Mouse (Mus musculus) urinary bladder, postnatal 36 days (tissue): Measurements from ENCODE around the gene Elavl4.

ENCODE experiments used
- DNase-seq, 2 experiments: peaks; one replicate each; pipeline ENCODE4 v3.0.0; 2022; ENCODE audit warnings: low spot score in 2 of 2, mixed read lengths in 1 of 2

Gene Elavl4

DNA sequence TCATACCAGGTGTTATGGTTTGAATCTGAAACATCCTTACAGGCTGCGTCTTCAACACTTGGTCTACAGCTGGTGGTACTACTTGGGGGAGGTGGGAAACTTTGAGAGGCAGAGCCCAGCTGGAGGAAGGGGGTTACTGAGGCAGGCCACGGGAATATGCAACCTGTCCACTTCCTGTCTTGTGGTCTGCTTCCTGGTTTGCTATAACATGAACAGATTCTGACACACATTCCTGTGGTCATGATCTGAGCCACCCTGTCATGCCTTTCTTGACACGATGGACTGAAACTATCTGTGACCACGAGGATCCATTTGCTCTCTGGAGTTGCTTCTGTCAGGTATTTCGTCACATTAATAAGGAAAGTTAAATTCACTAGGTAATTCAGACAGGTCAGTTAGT is 179.7 kb downstream of the Elavl4 start:
- DNase-seq = no peak

DNA sequence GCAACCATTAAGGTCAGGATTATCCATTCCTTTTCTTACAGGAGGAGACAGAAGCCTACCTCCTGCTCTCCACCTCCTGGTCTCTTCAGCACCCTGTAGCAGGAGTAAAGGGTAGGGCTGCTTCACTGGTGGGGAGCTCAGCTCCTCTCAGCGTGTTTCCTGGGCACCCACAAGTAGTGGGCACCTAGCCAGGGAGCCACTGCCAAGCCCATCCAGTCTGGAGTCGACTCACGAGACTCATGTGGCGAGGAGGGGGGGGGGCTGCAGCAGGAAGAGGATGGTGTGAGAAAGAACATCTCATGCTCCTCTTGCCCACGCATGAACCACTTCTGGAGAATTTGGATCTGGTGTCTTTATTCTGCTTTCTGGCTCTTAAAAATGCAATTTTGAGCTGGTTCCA is 186.5 kb downstream of the Elavl4 start:
- DNase-seq = no peak

DNA sequence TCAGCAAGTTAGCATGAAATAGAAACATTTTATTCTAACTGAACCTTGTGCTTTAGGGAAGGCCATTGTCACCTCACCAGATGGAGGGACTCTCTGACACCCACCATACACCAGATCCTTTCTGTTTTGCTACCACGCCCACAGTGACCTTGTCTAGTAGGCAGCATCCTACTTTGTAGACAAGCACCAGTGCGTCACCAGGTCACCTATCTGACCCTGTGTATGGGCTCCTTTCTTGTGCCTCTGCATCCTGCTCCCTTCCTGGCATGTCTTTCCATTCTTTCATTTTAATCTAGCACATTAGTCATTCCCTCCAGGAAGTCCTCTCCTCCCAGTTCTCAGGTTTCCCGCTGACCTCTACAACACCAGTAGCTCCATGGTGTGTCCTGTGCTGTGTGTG is 190.1 kb downstream of the Elavl4 start:
- DNase-seq = no peak

DNA sequence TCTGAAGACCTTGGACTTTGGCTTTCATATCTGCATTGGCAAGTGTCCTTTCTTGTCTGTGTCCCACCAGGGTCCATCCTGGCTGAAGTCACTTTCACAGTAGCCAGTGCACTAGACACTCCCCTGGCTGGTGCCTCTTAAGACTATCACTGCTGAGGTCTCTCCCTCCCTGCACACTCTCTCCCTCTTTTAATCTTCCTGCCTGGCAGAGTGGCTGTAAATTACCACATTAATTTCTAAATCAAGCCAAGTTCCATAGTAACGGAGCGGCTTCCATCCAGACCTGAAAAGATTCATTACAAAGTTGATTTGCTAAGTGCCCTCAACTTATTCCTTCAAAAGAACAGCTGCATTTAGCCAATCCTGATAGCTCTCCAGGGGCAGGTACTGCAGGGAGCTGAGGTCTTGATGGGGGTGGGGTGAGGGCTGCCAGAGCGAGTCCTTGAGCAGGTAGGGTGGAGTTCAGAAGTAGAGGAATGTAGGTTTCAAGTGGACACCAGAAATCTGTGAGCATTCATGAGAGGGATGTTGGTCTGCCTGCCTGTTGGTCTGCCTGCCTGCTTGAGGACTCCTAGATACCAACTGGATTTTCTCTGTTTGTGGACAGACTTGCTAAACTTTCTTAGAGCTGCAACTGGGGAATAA is 194.1 kb downstream of the Elavl4 start:
- no peak for DNase-seq

DNA sequence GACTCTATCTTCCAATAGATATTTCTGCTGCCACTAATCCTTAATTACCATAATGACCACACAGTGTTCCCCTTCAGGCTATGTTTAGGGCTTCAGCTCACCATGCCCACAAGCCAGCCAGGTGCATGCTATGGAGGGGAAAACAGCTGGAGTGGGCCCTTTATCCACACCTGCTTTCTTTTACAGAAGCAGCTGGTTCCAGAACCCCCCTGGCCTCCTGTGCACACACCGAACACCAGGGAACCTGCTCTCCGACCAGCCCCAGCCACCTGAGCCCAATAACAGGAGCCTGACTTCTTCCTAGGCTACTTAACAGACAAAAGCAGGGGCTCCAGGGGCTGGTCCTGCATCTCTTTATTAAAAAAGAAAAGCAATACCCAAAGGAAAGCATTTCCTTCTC is 195.8 kb downstream of the Elavl4 start:
- DNase-seq = no peak
